Mouse (Mus musculus): ENCODE results near the gene Ccdc61.

DNA sequence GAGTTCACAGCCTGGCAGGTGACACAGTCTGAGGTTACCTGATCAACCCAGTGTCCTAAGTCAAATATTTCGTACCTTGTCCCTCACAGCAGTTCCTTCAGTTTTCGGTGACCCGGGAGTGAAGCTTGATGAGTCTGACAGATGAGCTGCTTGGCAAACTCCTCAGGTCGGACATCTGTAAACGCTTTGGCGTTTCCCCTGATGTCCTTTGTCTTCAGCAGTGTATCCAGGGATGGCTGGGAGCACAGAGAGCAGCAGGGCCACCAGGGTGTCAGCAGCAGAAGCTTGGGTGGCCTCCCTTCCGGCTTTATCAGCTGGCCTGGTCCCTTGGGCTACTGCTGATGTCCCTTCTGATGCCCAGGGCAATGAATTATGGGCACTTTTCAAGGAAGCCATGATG lies 31.5 kb downstream of the Ccdc61 start:
- TF ChIP-seq ZNF384 (IDR thresholded peaks at IDR 0.05; ENCODE audit: low read depth, low read length) (no peak), MAFK (IDR thresholded peaks at IDR 0.05; ENCODE audit: insufficient read depth, low read depth, low read length) (no peak)
